Mouse (Mus musculus) hindbrain, embryonic 16.5 days (tissue): ENCODE data around the gene Dut. TPM values are rescaled to one million over a fixed set of nuclear protein-coding genes. Genes with fewer than 3 reads are reported as not detected.
A peak's percentile ranks its signal among the peaks of the same experiment; 100 is the strongest.

Experiments
- ATAC-seq: fragments of 200-750 bp; cut with Nextera tagmentation; 2 replicates; pipeline ENCODE4 v1.8.0; 2017; ENCODE audit warnings: moderate TSS enrichment, moderate library complexity
- H3K27ac ChIP-seq: fragments of 300-500 bp; sonication (generic); 2 replicates; pipeline ENCODE4 v1.5.1; 2014; ENCODE audit warnings: low read depth, mild to moderate bottlenecking, control low read depth, low read length, moderate library complexity
- H3K27me3 ChIP-seq: fragments of 300-500 bp; sonication (generic); replicated peaks from 2 replicates; pipeline ENCODE4 v1.6.1; 2014; ENCODE audit warnings: low read length; ENCODE audit not compliant: control insufficient read depth, insufficient read depth
- H3K36me3 ChIP-seq: fragments of 300-500 bp; sonication (generic); 2 replicates; pipeline ENCODE4 v1.6.1; 2014; ENCODE audit warnings: mild to moderate bottlenecking, low read length, moderate library complexity, mixed read lengths; ENCODE audit not compliant: control insufficient read depth, insufficient read depth
- H3K4me1 ChIP-seq: fragments of 300-500 bp; sonication (generic); 2 replicates; pipeline ENCODE4 v1.6.1; 2014; ENCODE audit warnings: low read depth, low read length; ENCODE audit not compliant: control insufficient read depth, insufficient read depth
- H3K4me2 ChIP-seq: fragments of 300-500 bp; sonication (generic); 2 replicates; pipeline ENCODE4 v1.6.1; 2014; ENCODE audit warnings: mild to moderate bottlenecking, low read length, control low read depth, moderate library complexity
- H3K4me3 ChIP-seq: fragments of 300-500 bp; sonication (generic); 2 replicates; pipeline ENCODE4 v1.5.1; 2014; ENCODE audit warnings: mild to moderate bottlenecking, low read length, control low read depth, moderate library complexity
- H3K9ac ChIP-seq: fragments of 300-500 bp; sonication (generic); 2 replicates; pipeline ENCODE4 v1.6.1; 2014; ENCODE audit warnings: low read depth, mild to moderate bottlenecking, control low read depth, low read length, moderate library complexity
- H3K9me3 ChIP-seq: fragments of 300-500 bp; sonication (generic); 2 replicates; pipeline ENCODE4 v1.6.1; 2014; ENCODE audit warnings: mild to moderate bottlenecking, low read length, moderate library complexity; ENCODE audit not compliant: control insufficient read depth
- WGBS: fragments of 180-500 bp; shearing (Covaris S2); extraction: QIAGEN DNeasy Blood & Tissue Kit; methylation state at CpG from one replicate; pipeline ENCODE4 v1.1.7; 2014; 5-methylcytosine and 5-hydroxymethylcytosine counted together
- polyA plus RNA-seq: library from polyadenylated mRNA; unstranded; fragments of >200 nt; fragmentation: Nextera tagmentation; extraction: Ambion mirVana; gene quantifications from 2 replicates; pipeline ENCODE4 v1.2.1, GENCODE M21; 2015

Gene Dut
- polyA plus RNA-seq, 1 experiment from 2014 or later: 75.4 TPM

DNA sequence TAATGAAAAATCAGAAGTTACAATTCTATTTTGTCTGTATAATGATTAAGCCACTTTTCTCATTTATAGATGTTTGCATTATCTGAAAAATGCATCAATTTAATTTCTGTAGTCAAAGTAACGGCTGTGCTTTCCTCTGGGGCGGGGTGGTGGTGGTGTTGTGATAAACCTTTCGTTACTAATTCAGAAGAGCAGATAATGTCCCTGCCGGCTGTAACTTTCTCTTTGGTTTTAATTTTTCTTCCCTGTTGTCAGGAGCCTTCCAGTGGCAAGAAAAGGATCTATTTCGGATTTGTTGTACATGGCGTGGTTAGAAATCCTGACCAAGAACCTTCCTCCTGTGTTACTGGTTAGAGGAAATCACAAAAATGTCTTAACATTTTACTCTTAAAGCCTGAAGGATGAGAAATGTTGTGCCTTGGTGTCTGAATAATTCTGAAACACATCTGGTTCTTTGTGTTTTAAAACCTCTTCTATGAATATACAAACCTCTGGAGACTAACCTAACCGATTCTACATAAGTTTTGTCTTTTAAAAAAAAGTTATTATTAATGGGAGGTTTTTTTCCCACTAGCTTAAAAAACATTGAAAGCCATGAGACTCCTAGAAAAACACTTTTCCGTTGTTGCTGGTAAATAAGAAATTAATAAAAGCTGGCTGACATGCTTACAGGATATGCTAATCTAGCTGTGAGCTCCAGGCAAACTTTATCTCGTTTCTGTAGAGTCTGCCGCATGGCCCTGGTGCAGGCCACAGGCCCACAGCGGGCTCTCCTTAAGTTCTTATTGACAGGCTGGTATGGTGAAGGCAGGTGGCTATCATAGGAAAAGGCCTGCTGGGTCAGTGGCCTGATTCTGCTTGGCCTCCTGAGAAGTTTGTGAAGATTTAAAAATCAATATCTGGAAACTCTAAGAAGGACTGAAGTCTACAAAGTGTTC, 18.2 kb upstream of the Dut start:
- Histone ChIP-seq H3K9ac (no peak overlapping the region), H3K9me3 (no peaks in the 10 kb centered on the region), H3K4me2 (no peak overlapping the region), H3K27me3 (no peaks in the 10 kb centered on the region), H3K4me3 (no peak overlapping the region), H3K4me1 (no peaks in the 10 kb centered on the region), H3K36me3 (no peaks in the 10 kb centered on the region), H3K27ac (no peak overlapping the region)
- no peak for ATAC-seq
- 85% methylated on average over 11 of the region's 11 CpGs for WGBS

DNA sequence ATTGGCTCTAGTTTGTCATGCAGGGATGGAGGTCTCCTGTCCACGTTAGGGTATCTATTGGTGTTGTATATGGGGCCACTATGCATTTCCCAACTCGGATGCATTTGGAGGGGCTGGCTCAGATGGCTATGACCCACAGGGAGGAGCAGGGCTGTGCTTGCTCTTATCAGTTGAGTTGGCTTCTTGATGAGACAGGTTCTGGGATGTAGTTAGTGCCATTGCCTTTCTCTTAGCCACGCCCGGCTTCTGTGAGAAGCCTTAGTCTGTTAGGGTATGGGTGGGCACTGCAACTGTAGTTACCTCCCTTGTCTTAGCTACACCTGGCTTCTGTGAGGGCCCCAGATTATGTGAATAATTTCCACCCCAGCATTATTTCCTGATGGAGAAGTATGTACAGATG, 14.8 kb upstream of the Dut start:
- no peaks in the 10 kb centered on the region for H3K27me3 ChIP-seq
- no peaks in the 10 kb centered on the region for H3K36me3 ChIP-seq
- H3K9ac ChIP-seq: no peak overlapping the region
- no peak overlapping the region for H3K4me2 ChIP-seq
- no peak overlapping the region for H3K4me3 ChIP-seq
- no peak for ATAC-seq
- no peaks in the 10 kb centered on the region for H3K9me3 ChIP-seq
- WGBS: 92% methylated on average over 4 of the region's 4 CpGs
- no peaks in the 10 kb centered on the region for H3K4me1 ChIP-seq
- H3K27ac ChIP-seq: no peak overlapping the region

DNA sequence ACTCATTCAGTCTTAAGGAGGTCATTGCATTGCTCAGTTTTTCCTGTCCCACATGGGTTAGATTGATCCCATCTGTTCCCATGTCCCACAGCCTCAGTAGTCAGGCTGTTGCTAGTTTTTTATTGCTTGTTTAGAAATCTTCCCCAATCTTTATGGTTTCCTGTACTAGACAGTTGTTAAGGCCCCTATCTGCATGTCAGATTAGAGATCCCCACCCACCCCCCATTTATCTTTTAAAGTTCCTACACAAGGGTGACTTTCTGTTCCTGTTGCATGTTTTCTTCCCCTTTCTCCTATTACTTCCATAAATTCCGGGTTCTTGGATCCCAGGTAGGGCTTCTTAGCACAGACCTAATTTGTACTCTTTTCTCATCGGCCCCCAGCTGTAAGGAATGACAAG, 13.5 kb upstream of the Dut start:
- Histone ChIP-seq H3K9me3 (no peaks in the 10 kb centered on the region), H3K27me3 (no peaks in the 10 kb centered on the region), H3K4me3 (no peak overlapping the region), H3K36me3 (no peaks in the 10 kb centered on the region), H3K4me1 (no peaks in the 10 kb centered on the region), H3K4me2 (no peak overlapping the region), H3K27ac (no peak overlapping the region), H3K9ac (no peak overlapping the region)
- ATAC-seq: no peak
- WGBS: 87% methylated on average over 2 of the region's 2 CpGs

DNA sequence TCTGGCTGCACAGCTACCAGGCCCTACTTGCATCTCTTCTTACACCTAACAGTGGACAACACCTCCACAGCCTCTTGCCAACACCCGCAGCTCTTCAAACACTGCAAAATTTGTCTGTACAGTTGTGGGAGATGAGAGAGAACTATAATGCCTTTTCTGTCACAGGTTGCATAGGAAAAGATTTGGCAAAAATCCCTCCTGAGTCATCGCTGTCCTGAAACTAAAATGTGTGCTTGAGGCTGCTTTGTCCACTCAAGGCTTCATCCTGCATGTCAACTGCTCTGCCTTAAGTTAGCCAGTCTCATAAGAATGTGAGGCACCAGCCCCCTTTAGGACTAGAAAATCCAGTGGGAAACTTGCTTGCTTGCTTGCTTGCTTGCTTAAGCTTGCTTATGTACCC, 12.9 kb upstream of the Dut start:
- H3K9me3 ChIP-seq: no peaks in the 10 kb centered on the region
- ATAC-seq: no peak
- H3K27me3 ChIP-seq: no peaks in the 10 kb centered on the region
- no peak overlapping the region for H3K4me3 ChIP-seq
- H3K36me3 ChIP-seq: no peaks in the 10 kb centered on the region
- H3K9ac ChIP-seq: no peak overlapping the region
- H3K4me2 ChIP-seq: no peak overlapping the region
- H3K27ac ChIP-seq: no peak overlapping the region
- 92% methylated on average over 2 of the region's 2 CpGs for WGBS
- no peaks in the 10 kb centered on the region for H3K4me1 ChIP-seq

DNA sequence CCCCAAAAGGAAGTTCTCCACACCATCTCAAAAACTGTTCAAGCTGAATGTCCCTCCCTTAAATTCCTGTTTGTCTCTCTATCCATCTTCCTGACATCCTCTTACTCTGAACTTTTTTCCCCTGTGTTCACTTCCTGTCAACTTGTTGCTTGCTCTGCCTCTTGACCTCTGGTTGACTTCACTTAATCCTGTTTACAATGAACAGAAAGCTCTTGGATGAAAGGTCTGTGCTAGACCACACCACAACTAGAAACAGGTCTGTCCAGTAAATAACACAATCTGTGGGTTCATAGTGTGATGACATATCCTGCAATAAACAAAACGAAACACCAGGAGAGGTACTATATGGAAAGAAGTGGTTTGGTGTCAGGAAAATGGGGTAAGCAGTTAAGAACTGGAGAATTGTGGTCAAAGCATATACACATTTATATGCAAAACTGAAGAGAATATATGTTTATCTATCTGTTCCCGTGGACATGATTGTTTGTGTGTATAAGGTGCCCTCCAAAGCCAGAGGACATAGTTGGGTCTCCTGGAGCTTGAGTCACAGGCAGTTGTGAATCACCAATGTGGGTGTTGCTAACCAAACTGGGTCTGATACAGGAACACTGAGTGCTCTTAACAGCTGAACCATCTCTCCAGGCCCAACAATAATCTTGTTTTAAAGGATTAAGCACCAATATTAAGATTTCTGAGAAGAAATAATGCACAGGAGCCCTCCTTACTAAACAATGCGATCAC, 1.3 kb upstream of the Dut start:
- no peak for ATAC-seq
- Histone ChIP-seq H3K9me3 (no peaks in the 10 kb centered on the region), H3K27ac (no peak overlapping the region), H3K4me2 (no peak overlapping the region), H3K4me3 (no peak overlapping the region), H3K4me1 (peaks cover 9% of the 10 kb centered on the region), H3K27me3 (no peaks in the 10 kb centered on the region), H3K36me3 (no peaks in the 10 kb centered on the region), H3K9ac (no peak overlapping the region)
- 90% methylated on average over 3 of the region's 3 CpGs for WGBS

DNA sequence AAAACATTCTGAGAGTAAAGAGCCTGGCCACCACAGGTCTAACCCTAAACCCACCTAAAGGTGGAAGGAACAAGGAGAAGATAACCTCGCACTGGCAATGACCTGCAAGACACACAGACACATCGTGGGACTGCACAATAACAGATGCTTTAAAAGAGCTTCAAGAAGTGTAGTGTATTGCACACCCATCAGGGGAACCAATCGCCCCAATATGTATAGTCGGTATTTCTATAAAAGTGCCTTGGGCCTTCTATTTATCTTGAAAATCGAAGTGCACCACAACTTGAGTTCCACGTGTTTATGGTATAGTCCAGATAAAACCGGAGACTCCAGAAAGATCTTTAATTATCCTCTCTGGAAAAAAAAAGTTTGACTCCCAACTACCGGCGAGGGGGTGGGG, 321 bp upstream of the Dut start:
- WGBS: 23% methylated on average over 8 of the region's 9 CpGs
- H3K9me3 ChIP-seq: no peaks in the 10 kb centered on the region
- H3K27ac ChIP-seq: peak overlapping the region; percentile 88; the same call in 1 of the 2 replicates
- H3K4me3 ChIP-seq: peak overlapping the region; percentile 77
- H3K9ac ChIP-seq: peak overlapping the region; percentile 82
- no peaks in the 10 kb centered on the region for H3K36me3 ChIP-seq
- no peak for ATAC-seq
- H3K4me2 ChIP-seq: peak overlapping the region; percentile 74
- H3K27me3 ChIP-seq: no peaks in the 10 kb centered on the region
- H3K4me1 ChIP-seq: peaks cover 9% of the 10 kb centered on the region

DNA sequence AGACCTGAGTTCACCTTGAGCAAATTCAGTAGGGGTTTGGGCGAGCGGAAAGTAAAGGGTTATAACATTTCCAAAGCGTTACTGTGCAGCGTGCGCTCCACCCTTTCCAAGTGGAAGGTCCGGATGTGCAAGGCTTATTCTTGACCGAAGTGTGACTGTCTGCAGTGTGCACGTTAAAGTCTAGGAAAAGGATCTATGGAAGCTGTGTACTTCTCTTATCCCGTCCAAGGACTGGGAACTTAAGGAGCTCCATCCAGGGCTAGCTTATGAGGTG, 909 bp downstream of the Dut start:
- Histone ChIP-seq H3K9me3 (no peaks in the 10 kb centered on the region), H3K9ac (peak overlapping the region; percentile 82), H3K27me3 (no peaks in the 10 kb centered on the region), H3K36me3 (no peaks in the 10 kb centered on the region), H3K27ac (peak overlapping the region; percentile 88), H3K4me1 (peaks cover 9% of the 10 kb centered on the region), H3K4me2 (peak overlapping the region; percentile 74), H3K4me3 (peak overlapping the region; percentile 77)
- 0% methylated on average over 9 of the region's 9 CpGs for WGBS
- ATAC-seq: peak; percentile 4; the same call in 1 of the 2 replicates

DNA sequence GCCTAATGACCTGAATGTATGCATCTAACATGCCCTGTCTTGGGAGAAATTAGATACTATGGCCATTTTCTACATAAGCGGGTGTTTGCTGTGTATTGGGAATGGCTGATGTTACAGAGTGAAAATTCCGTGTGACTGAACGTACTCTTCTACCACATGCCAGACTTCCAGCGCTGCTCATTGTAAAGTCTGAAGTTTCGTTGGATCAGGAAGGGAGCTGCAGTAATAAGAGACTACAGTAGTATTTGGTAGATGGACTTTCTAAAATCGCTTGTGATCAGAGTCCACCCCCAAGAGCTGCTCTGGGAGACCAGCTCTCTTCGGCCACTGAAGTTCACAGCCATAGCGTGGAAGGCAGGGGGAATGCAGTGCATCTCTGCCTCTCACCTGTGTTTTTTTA, 1.3 kb downstream of the Dut start:
- Histone ChIP-seq H3K9me3 (no peaks in the 10 kb centered on the region), H3K4me2 (peak overlapping the region; percentile 74), H3K27ac (peak overlapping the region; percentile 88), H3K4me1 (peaks cover 9% of the 10 kb centered on the region), H3K27me3 (no peaks in the 10 kb centered on the region), H3K4me3 (peak overlapping the region; percentile 77), H3K36me3 (no peaks in the 10 kb centered on the region), H3K9ac (peak overlapping the region; percentile 82)
- no peak for ATAC-seq
- 3% methylated on average over 8 of the region's 8 CpGs for WGBS

DNA sequence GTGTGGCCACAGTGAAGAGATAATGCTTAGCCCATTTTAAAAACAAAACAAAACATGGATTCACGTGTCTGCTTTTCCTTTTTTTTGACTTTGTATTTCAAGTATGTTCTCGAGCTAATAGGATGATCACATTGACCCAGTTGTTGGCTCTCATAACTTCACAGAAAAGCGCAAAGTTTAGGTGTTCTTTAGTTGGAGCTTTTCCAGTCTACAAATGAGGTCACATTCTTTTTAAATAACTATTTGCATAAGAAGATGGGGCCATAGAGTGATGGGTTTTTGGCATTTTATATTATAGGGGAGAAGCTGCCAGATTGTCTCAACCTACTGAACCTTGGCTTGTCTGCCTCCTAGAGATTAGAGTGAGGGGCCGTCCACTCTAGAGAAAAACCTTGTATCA, 2.3 kb downstream of the Dut start:
- Histone ChIP-seq H3K4me3 (no peak overlapping the region), H3K9ac (no peak overlapping the region), H3K4me1 (peaks cover 9% of the 10 kb centered on the region), H3K4me2 (no peak overlapping the region), H3K36me3 (peaks cover 9% of the 10 kb centered on the region), H3K9me3 (no peaks in the 10 kb centered on the region), H3K27me3 (no peaks in the 10 kb centered on the region), H3K27ac (no peak overlapping the region)
- no peak for ATAC-seq
- WGBS: 82% methylated on average over 4 of the region's 4 CpGs
